Mouse (Mus musculus): ENCODE data around the gene Myh14.

The Myh14 gene

GRCm38 (mm10) chr7:44584265-44584804 lies 86.3 kb downstream of the Myh14 start:
- no peak for DNase-seq (ENCODE audit: extremely low read depth, low read depth)

GRCm38 (mm10) chr7:44583146-44583545 lies 87.5 kb downstream of the Myh14 start:
- DNase-seq (ENCODE audit: extremely low read depth, low read depth) = no peak

GRCm38 (mm10) chr7:44582709-44583108 lies 87.9 kb downstream of the Myh14 start:
- no peak for DNase-seq (ENCODE audit: extremely low read depth, low read depth)

DNA sequence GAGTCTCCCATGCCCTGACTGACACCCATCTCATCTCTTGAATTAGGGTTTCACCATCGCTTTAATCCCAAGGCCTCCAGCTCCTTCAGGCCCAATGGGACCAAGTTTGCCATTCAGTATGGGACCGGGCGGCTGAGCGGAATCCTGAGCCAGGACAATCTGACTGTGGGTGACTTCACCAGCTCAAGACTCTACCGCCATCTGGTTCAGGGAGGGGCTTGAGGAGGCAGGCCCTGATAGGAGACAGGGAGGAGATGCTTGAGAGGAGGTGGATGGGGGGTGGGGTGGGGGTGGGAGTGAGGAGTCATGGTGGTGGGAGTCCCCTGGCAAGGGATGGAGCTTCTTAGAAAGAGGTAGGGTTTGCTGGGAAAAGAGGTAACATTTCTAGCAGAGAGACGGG lies 89.0 kb downstream of the Myh14 start:
- DNase-seq (ENCODE audit: extremely low read depth, low read depth) = no peak

GRCm38 (mm10) chr7:44576333-44576844 lies 94.3 kb downstream of the Myh14 start:
- no peak for DNase-seq (ENCODE audit: extremely low read depth, low read depth)

GRCm38 (mm10) chr7:44572956-44573484 lies 97.6 kb downstream of the Myh14 start:
- no peak for DNase-seq (ENCODE audit: extremely low read depth, low read depth)

GRCm38 (mm10) chr7:44572213-44572701 lies 98.4 kb downstream of the Myh14 start, which contains the start of gene Napsa:
Gene Napsa (plus strand): TSS chr7:44572380.
- DNase-seq (ENCODE audit: extremely low read depth, low read depth) = no peak

DNA sequence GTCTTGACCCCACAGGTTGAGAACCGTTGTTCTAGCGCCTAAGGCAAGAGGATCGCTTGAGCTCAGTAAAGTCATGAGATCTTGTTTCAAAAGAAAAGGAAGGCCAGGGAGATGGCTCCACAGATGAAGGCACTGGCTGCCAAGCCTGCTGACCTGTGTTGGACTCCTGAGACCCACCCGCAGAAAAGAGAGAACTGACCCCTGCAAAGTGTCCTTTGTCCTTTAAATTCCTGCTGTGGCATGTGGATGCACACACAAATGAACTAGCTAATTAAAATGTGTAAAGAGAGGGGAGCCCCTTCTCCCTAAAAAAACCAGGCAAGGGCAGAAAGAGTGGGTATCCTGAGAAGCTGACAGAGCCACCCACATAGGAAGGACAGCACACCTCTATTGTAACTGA lies 98.8 kb downstream of the Myh14 start:
- DNase-seq (ENCODE audit: extremely low read depth, low read depth) = no peak

GRCm38 (mm10) chr7:44570989-44571388 lies 99.7 kb downstream of the Myh14 start:
- DNase-seq (ENCODE audit: extremely low read depth, low read depth) = no peak

DNA sequence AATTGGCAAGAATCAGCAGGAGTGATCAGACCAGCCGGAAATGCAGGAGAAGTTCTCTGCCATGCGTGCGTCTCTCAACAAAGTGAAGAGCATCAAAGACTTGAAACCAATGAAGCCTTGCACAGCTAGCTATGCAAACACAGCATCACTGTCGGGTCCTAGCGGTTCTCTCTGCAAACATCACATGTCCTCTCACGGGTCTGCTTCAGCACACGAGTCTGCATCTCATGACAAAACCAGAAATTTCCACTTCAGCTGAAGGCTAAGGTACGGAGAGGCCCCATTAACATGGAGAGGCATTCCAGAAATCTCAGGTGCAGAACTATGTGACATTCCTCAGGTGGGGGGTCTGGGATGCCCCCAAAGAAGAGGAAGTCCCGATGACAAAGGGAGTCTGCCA lies 101.8 kb downstream of the Myh14 start:
- no peak for DNase-seq (ENCODE audit: extremely low read depth, low read depth)

- no peak for DNase-seq (ENCODE audit: extremely low read depth, low read depth)
These were observed 105.2 kb downstream of the Myh14 start for GRCm38 (mm10) chr7:44565414-44565813.

- no peak for DNase-seq (ENCODE audit: extremely low read depth, low read depth)
These were observed 106.2 kb downstream of the Myh14 start for GRCm38 (mm10) chr7:44564486-44564885.

DNA sequence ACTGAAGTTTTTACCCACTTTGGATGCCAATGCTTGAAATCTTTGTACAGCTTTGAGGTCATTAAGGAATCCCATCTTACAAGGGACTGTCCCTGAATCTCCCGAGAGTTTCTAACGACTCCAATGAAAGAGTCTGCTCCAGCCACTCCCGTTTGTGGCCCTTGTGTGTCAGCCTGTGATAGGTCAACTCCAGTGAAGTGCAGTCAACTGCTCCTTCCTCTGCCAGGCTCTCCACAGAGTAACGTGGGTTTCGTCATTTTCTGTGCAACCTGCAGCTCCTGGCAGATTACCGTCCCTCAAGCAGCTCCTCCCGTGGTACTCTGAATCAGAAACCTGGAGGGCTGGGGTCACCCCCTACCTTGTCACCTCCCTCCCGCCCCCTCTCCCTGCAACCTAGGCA lies 107.4 kb downstream of the Myh14 start:
- no peak for DNase-seq (ENCODE audit: extremely low read depth, low read depth)

GRCm38 (mm10) chr7:44560435-44561400 lies 109.9 kb downstream of the Myh14 start:
- peak; percentile 66 for DNase-seq (ENCODE audit: extremely low read depth, low read depth)

DNA sequence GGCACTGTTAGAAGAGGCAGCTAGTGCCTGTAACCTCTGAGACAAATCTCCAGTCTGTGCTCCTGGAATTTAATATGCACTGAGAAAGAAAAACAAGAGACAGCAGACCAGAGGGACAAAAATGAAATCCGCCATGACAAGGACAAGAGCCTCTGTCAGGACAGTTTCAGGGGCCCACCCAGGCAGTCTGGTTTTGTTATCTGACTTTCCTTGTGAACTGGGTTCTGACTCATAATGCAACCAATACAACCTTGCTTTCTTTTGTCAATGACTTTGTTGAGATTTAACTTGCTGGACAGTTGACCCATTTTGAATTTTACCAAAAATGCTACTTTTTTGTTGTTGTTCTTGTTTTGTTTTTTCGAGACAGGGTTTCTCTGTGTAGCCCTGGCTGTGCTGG lies 113.0 kb downstream of the Myh14 start:
- no peak for DNase-seq (ENCODE audit: extremely low read depth, low read depth)
